Mouse (Mus musculus) limb, embryonic 14.5 days (tissue): Measurements from ENCODE around the gene Mfap3l. TPM values are rescaled to one million over a fixed set of nuclear protein-coding genes. Genes with fewer than 3 reads are reported as not detected.

Source experiments
- ATAC-seq: fragments of 200-750 bp; cut with Nextera tagmentation; 2 replicates; pipeline ENCODE4 v1.8.0; 2017; ENCODE audit warnings: low read depth, moderate number of reproducible peaks, moderate TSS enrichment; ENCODE audit not compliant: low FRiP score
- DNase-seq: peaks from one replicate; pipeline ENCODE4 v3.0.0-alpha.2; 2015; ENCODE audit warnings: low spot score
- H3K27ac ChIP-seq: fragments of 300-500 bp; sonication (generic); replicated peaks from 2 replicates; pipeline ENCODE4 v1.5.1; 2014; ENCODE audit warnings: low read depth, mild to moderate bottlenecking, low read length, moderate library complexity, mixed read lengths
- H3K27me3 ChIP-seq: fragments of 300-500 bp; sonication (generic); 2 replicates; pipeline ENCODE4 v1.6.1; 2014; ENCODE audit warnings: low read length, mixed read lengths; ENCODE audit not compliant: control insufficient read depth, insufficient read depth
- H3K36me3 ChIP-seq: fragments of 300-500 bp; sonication (generic); 2 replicates; pipeline ENCODE4 v1.6.1; 2014; ENCODE audit warnings: mild to moderate bottlenecking, low read length, moderate library complexity, mixed read lengths; ENCODE audit not compliant: control insufficient read depth, insufficient read depth
- H3K4me1 ChIP-seq: fragments of 300-500 bp; sonication (generic); 2 replicates; pipeline ENCODE4 v1.6.1; 2014; ENCODE audit warnings: antibody characterized with exemption, low read length, mixed read lengths; ENCODE audit not compliant: control insufficient read depth, insufficient read depth
- H3K4me2 ChIP-seq: fragments of 300-500 bp; sonication (generic); replicated peaks from 2 replicates; pipeline ENCODE4 v1.6.1; 2014; ENCODE audit warnings: low read depth, mild to moderate bottlenecking, low read length, moderate library complexity; ENCODE audit not compliant: severe bottlenecking
- H3K4me3 ChIP-seq: fragments of 300-500 bp; sonication (generic); replicated peaks from 2 replicates; pipeline ENCODE4 v1.5.1; 2014; ENCODE audit warnings: low read length
- H3K9ac ChIP-seq: fragments of 300-500 bp; sonication (generic); 2 replicates; pipeline ENCODE4 v1.6.1; 2014; ENCODE audit warnings: mild to moderate bottlenecking, low read depth, low read length, moderate library complexity; ENCODE audit not compliant: severe bottlenecking
- H3K9me3 ChIP-seq: fragments of 300-500 bp; sonication (generic); 2 replicates; pipeline ENCODE4 v1.6.1; 2016; ENCODE audit warnings: low read length; ENCODE audit not compliant: control insufficient read depth
- POLR2A ChIP-seq: fragments of 200-500 bp; IDR thresholded peaks from 2 replicates; pipeline ENCODE4 v1.8.0; 2012; ENCODE audit warnings: inconsistent platforms, mild to moderate bottlenecking, moderate library complexity, borderline replicate concordance; ENCODE audit not compliant: insufficient read depth, insufficient read length; ENCODE audit errors: extremely low read depth
- WGBS: fragments of 180-500 bp; shearing (Covaris S2); extraction: QIAGEN DNeasy Blood & Tissue Kit; methylation state at CpG from one replicate; pipeline ENCODE4 v1.1.7; 2014; 5-methylcytosine and 5-hydroxymethylcytosine counted together
- polyA plus RNA-seq, 2 experiments: library from polyadenylated mRNA; depleted of rRNA in 1 of 2; stranded (reverse) in 1 of 2; unstranded in 1 of 2; fragments of >200 nt; fragmentation: Nextera tagmentation in 1 of 2; extraction: Ambion mirVana in 1 of 2; gene quantifications; 2 replicates each; pipeline versions ENCODE4 v1.2.1 to v1.2.3; 2012 to 2014

The Mfap3l gene
- polyA plus RNA-seq, 2 experiments = 2.6 to 4.0 TPM

DNA sequence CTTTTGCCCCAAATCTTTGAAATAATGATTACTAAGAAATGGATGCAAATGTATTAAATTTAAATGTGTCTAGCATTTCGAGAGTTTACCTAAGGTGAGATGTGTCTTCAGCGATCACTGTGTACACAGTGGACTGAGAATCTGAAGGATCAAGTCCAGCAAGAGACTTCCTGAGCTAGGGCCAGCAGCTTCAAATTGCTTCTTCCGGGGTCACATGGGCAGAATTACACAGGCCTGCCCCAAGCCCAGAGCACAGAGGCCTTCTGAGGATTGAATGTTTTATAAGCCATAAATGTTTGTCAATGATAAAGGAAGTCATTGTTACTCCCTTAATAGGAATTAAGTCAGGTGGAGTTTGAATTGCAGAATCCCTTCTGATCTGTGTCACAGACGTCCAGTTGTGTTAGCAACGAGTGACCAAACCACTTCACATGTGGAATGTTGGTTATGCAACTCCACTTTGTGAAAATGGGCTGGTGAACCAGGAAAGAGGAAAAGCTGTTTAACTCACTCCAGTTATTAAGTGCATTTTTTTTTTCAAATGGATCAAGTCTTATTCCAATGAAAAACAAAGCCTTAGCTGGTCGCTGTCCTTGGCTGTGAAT, 10.9 kb downstream of the Mfap3l start:
- no peaks in the 10 kb centered on the region for H3K27me3 ChIP-seq
- H3K27ac ChIP-seq = no peak overlapping the region
- no peak for TF ChIP-seq POLR2A
- 69% methylated on average over 6 of the region's 6 CpGs for WGBS
- no peaks in the 10 kb centered on the region for H3K9me3 ChIP-seq
- H3K4me3 ChIP-seq = no peak overlapping the region
- no peak overlapping the region for H3K4me2 ChIP-seq
- H3K9ac ChIP-seq = no peak overlapping the region
- H3K4me1 ChIP-seq = peaks cover 10% of the 10 kb centered on the region; the same call in 1 of the 2 replicates
- no peaks in the 10 kb centered on the region for H3K36me3 ChIP-seq
- ATAC-seq = no peak
- no peak for DNase-seq

DNA sequence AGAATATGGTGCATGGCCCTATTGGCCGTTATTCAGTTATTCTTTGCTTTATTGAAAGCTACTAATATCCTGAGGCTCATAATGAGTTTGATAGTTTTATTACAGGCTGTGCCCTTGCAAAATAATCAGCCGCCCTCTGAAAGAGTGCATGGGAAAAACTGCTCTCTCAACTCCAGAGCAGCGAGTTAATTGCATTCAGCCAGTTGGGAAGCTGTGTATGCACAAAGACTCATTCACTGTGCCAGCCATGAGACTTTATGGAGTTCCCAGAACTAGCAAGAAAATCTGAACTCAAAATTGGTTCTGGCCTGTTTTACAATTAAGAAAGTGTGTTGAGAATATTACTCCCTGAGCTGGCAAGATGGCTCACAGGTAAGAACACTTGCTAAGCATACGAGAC, 12.5 kb downstream of the Mfap3l start:
- peaks cover 10% of the 10 kb centered on the region; the same call in 1 of the 2 replicates for H3K4me1 ChIP-seq
- 33% methylated on average over 4 of the region's 4 CpGs for WGBS
- H3K4me2 ChIP-seq = no peak overlapping the region
- H3K9me3 ChIP-seq = no peaks in the 10 kb centered on the region
- H3K27me3 ChIP-seq = no peaks in the 10 kb centered on the region
- peak overlapping the region; percentile 48 for H3K27ac ChIP-seq
- no peak overlapping the region for H3K4me3 ChIP-seq
- no peaks in the 10 kb centered on the region for H3K36me3 ChIP-seq
- ATAC-seq (no peak), DNase-seq (peak; percentile 19)
- no peak for TF ChIP-seq POLR2A
- no peak overlapping the region for H3K9ac ChIP-seq

DNA sequence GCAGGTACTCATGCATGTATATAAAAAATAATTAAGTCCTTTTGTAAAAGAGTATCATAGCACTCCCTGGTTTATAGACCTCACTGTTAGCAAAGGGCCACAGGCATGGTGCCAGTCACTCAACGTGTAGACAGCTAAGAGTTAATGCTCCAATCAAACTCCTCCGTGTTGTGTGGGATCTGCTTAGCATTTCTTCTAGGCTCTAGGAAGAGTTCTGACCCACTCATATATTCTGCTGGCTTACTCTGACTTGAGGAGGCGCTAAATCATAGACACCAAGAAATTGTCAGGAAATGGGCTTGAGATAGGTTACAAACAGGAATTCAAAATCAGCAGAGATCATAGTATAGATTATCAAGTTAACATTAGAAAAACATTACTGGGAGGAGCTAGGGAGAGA, 13.3 kb downstream of the Mfap3l start:
- ATAC-seq (no peak), DNase-seq (no peak)
- Histone ChIP-seq H3K27me3 (no peaks in the 10 kb centered on the region), H3K9ac (no peak overlapping the region), H3K4me2 (no peak overlapping the region), H3K9me3 (no peaks in the 10 kb centered on the region), H3K4me1 (peaks cover 10% of the 10 kb centered on the region; the same call in 1 of the 2 replicates), H3K27ac (peak overlapping the region; percentile 48), H3K4me3 (no peak overlapping the region), H3K36me3 (no peaks in the 10 kb centered on the region)
- TF ChIP-seq POLR2A = no peak
- WGBS = 62% methylated on average over 3 of the region's 3 CpGs

DNA sequence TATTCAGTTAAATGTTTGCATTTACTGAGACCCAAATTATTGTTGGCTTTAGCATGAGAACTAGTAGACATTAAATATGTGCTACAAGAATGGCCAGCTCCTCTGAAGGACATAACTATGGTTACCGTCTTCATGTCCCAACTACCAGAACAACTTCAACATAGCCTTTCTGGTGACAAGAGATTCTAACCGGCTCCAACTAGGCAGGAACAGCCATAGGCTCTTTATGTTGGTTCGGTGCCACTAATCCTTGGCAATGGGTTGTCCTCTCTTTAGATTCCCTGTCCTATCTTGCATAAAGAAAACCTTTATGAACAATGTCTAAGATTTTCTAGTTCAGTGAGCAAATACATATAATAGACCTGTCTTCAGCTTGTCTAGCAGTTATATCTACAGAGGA, 14.7 kb downstream of the Mfap3l start:
- DNase-seq = no peak
- no peak overlapping the region for H3K4me2 ChIP-seq
- H3K27me3 ChIP-seq = no peaks in the 10 kb centered on the region
- no peak for TF ChIP-seq POLR2A
- no peaks in the 10 kb centered on the region for H3K9me3 ChIP-seq
- no peak overlapping the region for H3K9ac ChIP-seq
- no peak overlapping the region for H3K4me3 ChIP-seq
- H3K4me1 ChIP-seq = peaks cover 10% of the 10 kb centered on the region; the same call in 1 of the 2 replicates
- no peak overlapping the region for H3K27ac ChIP-seq
- WGBS = 95% methylated on average over 3 of the region's 3 CpGs
- no peaks in the 10 kb centered on the region for H3K36me3 ChIP-seq
- no peak for ATAC-seq

DNA sequence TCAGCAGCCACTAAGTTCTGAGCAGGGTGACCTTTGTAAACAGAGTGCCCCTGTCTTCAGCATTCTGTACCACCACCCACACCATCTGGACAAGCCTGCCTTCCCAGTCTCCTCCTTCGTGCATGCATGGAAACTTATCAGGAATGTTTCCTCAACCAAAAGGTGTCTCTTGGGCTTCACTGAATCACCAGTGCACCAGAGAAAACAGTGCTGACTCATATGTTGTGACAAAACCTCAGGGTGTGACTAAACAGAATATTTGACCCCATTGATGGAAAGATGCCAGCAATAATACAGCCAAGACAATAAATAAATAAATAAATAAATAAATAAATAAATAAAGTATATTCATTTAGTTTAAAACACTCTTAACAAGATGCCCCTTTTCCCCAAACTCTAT, 16.5 kb downstream of the Mfap3l start:
- no peak overlapping the region for H3K27ac ChIP-seq
- H3K36me3 ChIP-seq = no peaks in the 10 kb centered on the region
- TF ChIP-seq POLR2A = no peak
- WGBS = 77% methylated on average over 1 of the region's 1 CpGs
- no peak; the same call in 1 of the 2 replicates for ATAC-seq
- no peak overlapping the region for H3K9ac ChIP-seq
- peaks cover 10% of the 10 kb centered on the region; the same call in 1 of the 2 replicates for H3K4me1 ChIP-seq
- no peak overlapping the region for H3K4me3 ChIP-seq
- no peak overlapping the region for H3K4me2 ChIP-seq
- no peak for DNase-seq
- no peaks in the 10 kb centered on the region for H3K9me3 ChIP-seq
- no peaks in the 10 kb centered on the region for H3K27me3 ChIP-seq
